Mouse (Mus musculus) kidney, postnatal 0 days (tissue): ENCODE results near the gene Fam168b. TPM values are rescaled to one million over a fixed set of nuclear protein-coding genes. Genes with fewer than 3 reads are reported as not detected.

ENCODE experiments used
- ATAC-seq: fragments of 200-750 bp; cut with Nextera tagmentation; replicated peaks from 2 replicates; pipeline ENCODE4 v1.8.0; 2017; ENCODE audit warnings: low read depth, moderate number of reproducible peaks, moderate TSS enrichment, moderate library complexity; ENCODE audit not compliant: low FRiP score
- DNase-seq: peaks from one replicate; pipeline ENCODE4 v3.0.0-alpha.2; 2016; ENCODE audit warnings: low spot score
- H3K27ac ChIP-seq: fragments of 300-500 bp; sonication (generic); 2 replicates; pipeline ENCODE4 v1.5.1; 2014; ENCODE audit warnings: mild to moderate bottlenecking
- H3K27me3 ChIP-seq: fragments of 300-500 bp; sonication (generic); 2 replicates; pipeline ENCODE4 v1.6.1; 2014; ENCODE audit warnings: low read length, mixed read lengths; ENCODE audit not compliant: insufficient read depth
- H3K36me3 ChIP-seq: fragments of 300-500 bp; sonication (generic); 2 replicates; pipeline ENCODE4 v1.6.1; 2014; ENCODE audit warnings: low read length, mixed read lengths; ENCODE audit not compliant: insufficient read depth
- H3K4me1 ChIP-seq: fragments of 300-500 bp; sonication (generic); replicated peaks from 2 replicates; pipeline ENCODE4 v1.6.1; 2014; ENCODE audit warnings: antibody characterized with exemption, low read length, mixed read lengths; ENCODE audit not compliant: insufficient read depth
- H3K4me2 ChIP-seq: fragments of 300-500 bp; sonication (generic); 2 replicates; pipeline ENCODE4 v1.6.1; 2014; ENCODE audit warnings: mild to moderate bottlenecking, low read length, moderate library complexity, mixed read lengths
- H3K4me3 ChIP-seq: fragments of 300-500 bp; sonication (generic); replicated peaks from 2 replicates; pipeline ENCODE4 v1.5.1; 2014; ENCODE audit warnings: low read depth, low read length
- H3K9ac ChIP-seq: fragments of 300-500 bp; sonication (generic); 2 replicates; pipeline ENCODE4 v1.6.1; 2014; ENCODE audit warnings: low read depth, low read length
- H3K9me3 ChIP-seq: fragments of 300-500 bp; sonication (generic); replicated peaks from 2 replicates; pipeline ENCODE4 v1.6.1; 2016; ENCODE audit warnings: low read length, inconsistent platforms, mixed read lengths
- CTCF ChIP-seq: IDR thresholded peaks from 2 replicates; pipeline ENCODE4 v1.5.1; 2016; ENCODE audit warnings: antibody characterized with exemption, low read depth, mild to moderate bottlenecking, moderate library complexity
- WGBS: fragments of 180-500 bp; shearing (Covaris S2); extraction: QIAGEN DNeasy Blood & Tissue Kit; methylation state at CpG from one replicate; pipeline ENCODE4 v1.1.7; 2014; 5-methylcytosine and 5-hydroxymethylcytosine counted together
- polyA plus RNA-seq: library from polyadenylated mRNA; unstranded; fragments of >200 nt; fragmentation: Nextera tagmentation; extraction: Ambion mirVana; gene quantifications from 2 replicates; pipeline ENCODE4 v1.2.1, GENCODE M21; 2015

Fam168b gene
- polyA plus RNA-seq, 1 experiment from 2014 or later: 47.2 TPM

GRCm38 (mm10) chr1:34834904-34835303 lies 8.0 kb downstream of the Fam168b start:
- 0 out of 2 replicates have a peak, but pooled peaks cover 2% of the 10 kb centered on the region for H3K36me3 ChIP-seq
- no peak for TF ChIP-seq CTCF

GRCm38 (mm10) chr1:34831381-34831780 lies 11.5 kb downstream of the Fam168b start:
- H3K9ac ChIP-seq: no peak overlapping the region
- ATAC-seq: no peak
- H3K27ac ChIP-seq: no peak overlapping the region
- no peak overlapping the region for H3K4me3 ChIP-seq
- no peak overlapping the region for H3K4me2 ChIP-seq
- H3K36me3 ChIP-seq: peaks cover 19% of the 10 kb centered on the region
- H3K4me1 ChIP-seq: no peaks in the 10 kb centered on the region
- 48% methylated on average over 1 of the region's 1 CpGs for WGBS
- H3K9me3 ChIP-seq: no peaks in the 10 kb centered on the region
- TF ChIP-seq CTCF: no peak
- no peak for DNase-seq
- H3K27me3 ChIP-seq: no peaks in the 10 kb centered on the region

More at GRCm38 (mm10) chr1:34834904-34835303, 8.0 kb downstream of the Fam168b start:
- H3K4me2 ChIP-seq: no peak overlapping the region
- no peaks in the 10 kb centered on the region for H3K9me3 ChIP-seq
- WGBS: 83% methylated on average over 2 of the region's 2 CpGs
- ATAC-seq: no peak
- H3K9ac ChIP-seq: no peak overlapping the region
- H3K27ac ChIP-seq: no peak overlapping the region
- no peak for DNase-seq
- no peaks in the 10 kb centered on the region for H3K27me3 ChIP-seq
- H3K4me3 ChIP-seq: no peak overlapping the region
- 0 out of 2 replicates have a peak, but pooled peaks cover 5% of the 10 kb centered on the region for H3K4me1 ChIP-seq

GRCm38 (mm10) chr1:34830934-34831333 lies 11.9 kb downstream of the Fam168b start:
- DNase-seq (no peak), ATAC-seq (no peak)
- no peak overlapping the region for H3K9ac ChIP-seq
- H3K9me3 ChIP-seq: no peaks in the 10 kb centered on the region
- H3K4me3 ChIP-seq: no peak overlapping the region
- no peak for TF ChIP-seq CTCF
- peaks cover 22% of the 10 kb centered on the region for H3K36me3 ChIP-seq
- H3K27ac ChIP-seq: no peak overlapping the region
- no peaks in the 10 kb centered on the region for H3K4me1 ChIP-seq
- H3K27me3 ChIP-seq: no peaks in the 10 kb centered on the region
- H3K4me2 ChIP-seq: no peak overlapping the region
- 55% methylated on average over 2 of the region's 2 CpGs for WGBS

- no peak overlapping the region for H3K9ac ChIP-seq
- H3K4me1 ChIP-seq: no peaks in the 10 kb centered on the region
- H3K4me2 ChIP-seq: no peak overlapping the region
- peaks cover 23% of the 10 kb centered on the region for H3K36me3 ChIP-seq
- no peak for TF ChIP-seq CTCF
- ATAC-seq (no peak), DNase-seq (no peak)
- 83% methylated on average over 5 of the region's 5 CpGs for WGBS
- H3K27me3 ChIP-seq: no peaks in the 10 kb centered on the region
- no peak overlapping the region for H3K4me3 ChIP-seq
- no peak overlapping the region for H3K27ac ChIP-seq
- H3K9me3 ChIP-seq: no peaks in the 10 kb centered on the region
These were observed 14.2 kb downstream of the Fam168b start for GRCm38 (mm10) chr1:34828528-34829294.

- no peak for DNase-seq
- peak; percentile 59 for ATAC-seq
- H3K9me3 ChIP-seq: no peaks in the 10 kb centered on the region
- 66% methylated on average over 7 of the region's 7 CpGs for WGBS
- H3K27ac ChIP-seq: no peak overlapping the region
- no peaks in the 10 kb centered on the region for H3K4me1 ChIP-seq
- no peaks in the 10 kb centered on the region for H3K27me3 ChIP-seq
- H3K36me3 ChIP-seq: peaks cover 28% of the 10 kb centered on the region
- H3K4me3 ChIP-seq: no peak overlapping the region
- H3K9ac ChIP-seq: no peak overlapping the region
- H3K4me2 ChIP-seq: no peak overlapping the region
- TF ChIP-seq CTCF: no peak
These were observed 15.0 kb downstream of the Fam168b start for GRCm38 (mm10) chr1:34827900-34828299.

- Histone ChIP-seq H3K4me2 (no peak overlapping the region), H3K9ac (no peak overlapping the region), H3K27me3 (no peaks in the 10 kb centered on the region), H3K9me3 (no peaks in the 10 kb centered on the region), H3K4me3 (no peak overlapping the region), H3K36me3 (peaks cover 34% of the 10 kb centered on the region), H3K27ac (no peak overlapping the region), H3K4me1 (no peaks in the 10 kb centered on the region)
- no peak for TF ChIP-seq CTCF
- 89% methylated on average over 9 of the region's 9 CpGs for WGBS
- no peak for DNase-seq
- ATAC-seq: no peak
These were observed 17.0 kb downstream of the Fam168b start for GRCm38 (mm10) chr1:34825909-34826308.
